Mouse (Mus musculus): ENCODE measurements at regions not wholly inside any gene's neighbourhood (a gene's known extent, or its start where the extent isn't known, plus 50 kb on each side); places are given as distances from the start of the nearest gene placed in this dataset.

- Histone ChIP-seq H3K4me1 (ENCODE audit: control insufficient read depth, insufficient read depth, low read length) (no peaks in the 10 kb centered on the region), H3K4me3 (replicated peaks; ENCODE audit: extremely low read depth, low read depth, low read length) (no peak overlapping the region)
- WGBS, result 95% methylated on average over 2 of the region's 2 CpGs
- no peak for DNase-seq
- TF ChIP-seq POLR2A (IDR thresholded peaks at IDR 0.05; ENCODE audit: borderline replicate concordance, extremely low read depth, low read depth, low read length) (no peak), CTCF (IDR thresholded peaks at IDR 0.05; ENCODE audit: insufficient read depth, low read length) (no peak)
Observed at GRCm38 (mm10) chr10:97047566-97047965, 430.8 kb downstream of the Btg1 start.

GRCm38 (mm10) chr10:97047996-97048395 is 431.2 kb downstream of the Btg1 start:
- no peaks in the 10 kb centered on the region for H3K4me1 ChIP-seq (ENCODE audit: control insufficient read depth, insufficient read depth, low read length)
- no peak for TF ChIP-seq POLR2A (IDR thresholded peaks at IDR 0.05; ENCODE audit: borderline replicate concordance, extremely low read depth, low read depth, low read length)
- no peak for TF ChIP-seq CTCF (IDR thresholded peaks at IDR 0.05; ENCODE audit: insufficient read depth, low read length)

GRCm38 (mm10) chr10:97054472-97054871 is 424.9 kb upstream of the Dcn start:
- H3K4me3 ChIP-seq (replicated peaks; ENCODE audit: extremely low read depth, low read depth, low read length), result no peak overlapping the region
- WGBS, result 83% methylated on average over 3 of the region's 3 CpGs
- TF ChIP-seq POLR2A (IDR thresholded peaks at IDR 0.05; ENCODE audit: borderline replicate concordance, extremely low read depth, low read depth, low read length), result no peak
- TF ChIP-seq CTCF (IDR thresholded peaks at IDR 0.05; ENCODE audit: insufficient read depth, low read length), result no peak
- no peak for DNase-seq
- H3K4me1 ChIP-seq (ENCODE audit: control insufficient read depth, insufficient read depth, low read length), result no peaks in the 10 kb centered on the region

More at GRCm38 (mm10) chr10:97047996-97048395, 431.2 kb downstream of the Btg1 start:
- H3K4me3 ChIP-seq (replicated peaks; ENCODE audit: extremely low read depth, low read depth, low read length), result no peak overlapping the region
- WGBS, result 75% methylated on average over 2 of the region's 2 CpGs
- no peak for DNase-seq

- TF ChIP-seq POLR2A (IDR thresholded peaks at IDR 0.05; ENCODE audit: borderline replicate concordance, extremely low read depth, low read depth, low read length) (no peak), CTCF (IDR thresholded peaks at IDR 0.05; ENCODE audit: insufficient read depth, low read length) (no peak)
- no peak overlapping the region for H3K4me3 ChIP-seq (replicated peaks; ENCODE audit: extremely low read depth, low read depth, low read length)
- no peak for DNase-seq
- 84% methylated on average over 3 of the region's 3 CpGs for WGBS
- no peaks in the 10 kb centered on the region for H3K4me1 ChIP-seq (ENCODE audit: control insufficient read depth, insufficient read depth, low read length)
Observed at GRCm38 (mm10) chr10:97061961-97062360, 417.4 kb upstream of the Dcn start.

GRCm38 (mm10) chr10:97064546-97064945 is 414.9 kb upstream of the Dcn start:
- no peak for DNase-seq
- no peak for TF ChIP-seq CTCF (IDR thresholded peaks at IDR 0.05; ENCODE audit: insufficient read depth, low read length)
- TF ChIP-seq POLR2A (IDR thresholded peaks at IDR 0.05; ENCODE audit: borderline replicate concordance, extremely low read depth, low read depth, low read length), result no peak
- Histone ChIP-seq H3K4me3 (replicated peaks; ENCODE audit: extremely low read depth, low read depth, low read length) (no peak overlapping the region), H3K4me1 (ENCODE audit: control insufficient read depth, insufficient read depth, low read length) (no peaks in the 10 kb centered on the region)

GRCm38 (mm10) chr10:97078022-97078473 is 401.4 kb upstream of the Dcn start:
- H3K4me3 ChIP-seq (replicated peaks; ENCODE audit: extremely low read depth, low read depth, low read length), result no peak overlapping the region
- no peak for DNase-seq
- H3K4me1 ChIP-seq (ENCODE audit: control insufficient read depth, insufficient read depth, low read length), result no peaks in the 10 kb centered on the region
- WGBS, result 69% methylated on average over 5 of the region's 5 CpGs
- TF ChIP-seq POLR2A (IDR thresholded peaks at IDR 0.05; ENCODE audit: borderline replicate concordance, extremely low read depth, low read depth, low read length), result no peak
- no peak for TF ChIP-seq CTCF (IDR thresholded peaks at IDR 0.05; ENCODE audit: insufficient read depth, low read length)

- WGBS, result 89% methylated on average over 6 of the region's 6 CpGs
- TF ChIP-seq CTCF (IDR thresholded peaks at IDR 0.05; ENCODE audit: insufficient read depth, low read length), result no peak
Observed at GRCm38 (mm10) chr10:97079575-97079974, 399.8 kb upstream of the Dcn start.

GRCm38 (mm10) chr10:97087286-97087685 is 392.1 kb upstream of the Dcn start:
- no peaks in the 10 kb centered on the region for H3K4me1 ChIP-seq (ENCODE audit: control insufficient read depth, insufficient read depth, low read length)
- DNase-seq, result no peak
- H3K4me3 ChIP-seq (replicated peaks; ENCODE audit: extremely low read depth, low read depth, low read length), result no peak overlapping the region
- 80% methylated on average over 5 of the region's 5 CpGs for WGBS
- TF ChIP-seq POLR2A (IDR thresholded peaks at IDR 0.05; ENCODE audit: borderline replicate concordance, extremely low read depth, low read depth, low read length) (no peak), CTCF (IDR thresholded peaks at IDR 0.05; ENCODE audit: insufficient read depth, low read length) (no peak)

More at GRCm38 (mm10) chr10:97079575-97079974, 399.8 kb upstream of the Dcn start:
- Histone ChIP-seq H3K4me1 (ENCODE audit: control insufficient read depth, insufficient read depth, low read length) (no peaks in the 10 kb centered on the region), H3K4me3 (replicated peaks; ENCODE audit: extremely low read depth, low read depth, low read length) (no peak overlapping the region)
- DNase-seq, result no peak

- WGBS, result 88% methylated on average over 7 of the region's 7 CpGs
- DNase-seq, result no peak
- Histone ChIP-seq H3K4me1 (ENCODE audit: control insufficient read depth, insufficient read depth, low read length) (no peaks in the 10 kb centered on the region), H3K4me3 (replicated peaks; ENCODE audit: extremely low read depth, low read depth, low read length) (no peak overlapping the region)
- TF ChIP-seq CTCF (IDR thresholded peaks at IDR 0.05; ENCODE audit: insufficient read depth, low read length) (no peak), POLR2A (IDR thresholded peaks at IDR 0.05; ENCODE audit: borderline replicate concordance, extremely low read depth, low read depth, low read length) (no peak)
Observed at GRCm38 (mm10) chr10:97090254-97090653, 389.2 kb upstream of the Dcn start.

GRCm38 (mm10) chr10:97093886-97094285 is 385.5 kb upstream of the Dcn start:
- Histone ChIP-seq H3K4me3 (replicated peaks; ENCODE audit: extremely low read depth, low read depth, low read length) (no peak overlapping the region), H3K4me1 (ENCODE audit: control insufficient read depth, insufficient read depth, low read length) (no peaks in the 10 kb centered on the region)
- WGBS, result 32% methylated on average over 3 of the region's 3 CpGs
- no peak for DNase-seq
- TF ChIP-seq CTCF (IDR thresholded peaks at IDR 0.05; ENCODE audit: insufficient read depth, low read length) (no peak), POLR2A (IDR thresholded peaks at IDR 0.05; ENCODE audit: borderline replicate concordance, extremely low read depth, low read depth, low read length) (no peak)

All from lung, adult 2 months (tissue).